Mouse (Mus musculus) lung, embryonic 14.5 days (tissue): ENCODE data around the gene Galnt13. TPM values are rescaled to one million over a fixed set of nuclear protein-coding genes. Genes with fewer than 3 reads are reported as not detected.

ENCODE experiments used
- ATAC-seq: fragments of 200-750 bp; cut with Nextera tagmentation; 2 replicates; pipeline ENCODE4 v1.8.0; 2017; ENCODE audit warnings: mild to moderate bottlenecking, moderate TSS enrichment, moderate library complexity; ENCODE audit not compliant: insufficient read depth
- DNase-seq: peaks from one replicate; pipeline ENCODE4 v3.0.0-alpha.2; 2015
- H3K27ac ChIP-seq: fragments of 300-500 bp; sonication (generic); 2 replicates; pipeline ENCODE4 v1.5.1; 2014; ENCODE audit warnings: low read depth, mild to moderate bottlenecking, moderate library complexity
- H3K27me3 ChIP-seq: fragments of 300-500 bp; sonication (generic); 2 replicates; pipeline ENCODE4 v1.6.1; 2014; ENCODE audit warnings: low read length, control low read depth; ENCODE audit not compliant: insufficient read depth
- H3K36me3 ChIP-seq: fragments of 300-500 bp; sonication (generic); 2 replicates; pipeline ENCODE4 v1.6.1; 2014; ENCODE audit warnings: control low read depth; ENCODE audit not compliant: insufficient read depth
- H3K4me1 ChIP-seq: fragments of 300-500 bp; sonication (generic); 2 replicates; pipeline ENCODE4 v1.6.1; 2014; ENCODE audit warnings: antibody characterized with exemption, control low read depth; ENCODE audit not compliant: insufficient read depth
- H3K4me2 ChIP-seq: fragments of 300-500 bp; sonication (generic); 2 replicates; pipeline ENCODE4 v1.6.1; 2014; ENCODE audit warnings: mild to moderate bottlenecking
- H3K4me3 ChIP-seq: fragments of 300-500 bp; sonication (generic); 2 replicates; pipeline ENCODE4 v1.5.1; 2014; ENCODE audit warnings: low read depth, low read length
- H3K9ac ChIP-seq: fragments of 300-500 bp; sonication (generic); 2 replicates; pipeline ENCODE4 v1.6.1; 2014
- H3K9me3 ChIP-seq: fragments of 300-500 bp; sonication (generic); 2 replicates; pipeline ENCODE4 v1.6.1; 2016; ENCODE audit warnings: low read depth, low read length, control low read depth
- CTCF ChIP-seq: IDR thresholded peaks from 2 replicates; pipeline ENCODE4 v1.5.1; 2016; ENCODE audit warnings: antibody characterized with exemption, low read depth
- WGBS: fragments of 180-500 bp; shearing (Covaris S2); extraction: QIAGEN DNeasy Blood & Tissue Kit; methylation state at CpG from one replicate; pipeline ENCODE4 v1.1.7; 2014; 5-methylcytosine and 5-hydroxymethylcytosine counted together
- polyA plus RNA-seq: library from polyadenylated mRNA; unstranded; fragments of >200 nt; fragmentation: Nextera tagmentation; extraction: Ambion mirVana; gene quantifications from 2 replicates; pipeline ENCODE4 v1.2.1, GENCODE M21; 2014

Galnt13 gene
- polyA plus RNA-seq = 0.26 and 0.27 TPM in 2 replicates

GRCm38 (mm10) chr2:54435937-54436735, at the start of gene Galnt13:
Gene Galnt13 (plus strand): TSS chr2:54436317.
- ATAC-seq = peak; percentile 95
- Histone ChIP-seq H3K4me2 (peak within 1 kb of the TSS; percentile 85), H3K9me3 (no peaks in the 10 kb centered on the region), H3K4me3 (peak within 1 kb of the TSS; percentile 46), H3K27me3 (peaks cover 34% of the 10 kb centered on the region), H3K9ac (no peak within 1 kb of the TSS), H3K36me3 (no peaks in the 10 kb centered on the region), H3K27ac (no peak within 1 kb of the TSS), H3K4me1 (no peaks in the 10 kb centered on the region)
- DNase-seq = peak; percentile 64
- under 1% methylated on average over 75 of the region's 81 CpGs for whole genome bisulfite sequencing
- no peak for TF ChIP-seq CTCF

GRCm38 (mm10) chr2:54431060-54431459, 5.1 kb upstream of the Galnt13 start:
- Histone ChIP-seq H3K4me3 (no peak overlapping the region), H3K27me3 (peaks cover 9% of the 10 kb centered on the region), H3K36me3 (no peaks in the 10 kb centered on the region), H3K9ac (no peak overlapping the region), H3K9me3 (no peaks in the 10 kb centered on the region), H3K4me2 (no peak overlapping the region), H3K27ac (no peak overlapping the region), H3K4me1 (no peaks in the 10 kb centered on the region)
- TF ChIP-seq CTCF = no peak
- ATAC-seq (no peak), DNase-seq (peak; percentile 79)
- 43% methylated on average over 2 of the region's 2 CpGs for WGBS

GRCm38 (mm10) chr2:54435380-54435779, 737 bp upstream of the Galnt13 start:
- Histone ChIP-seq H3K9me3 (no peaks in the 10 kb centered on the region), H3K27me3 (peaks cover 34% of the 10 kb centered on the region), H3K27ac (no peak overlapping the region), H3K4me2 (peak overlapping the region; percentile 85), H3K36me3 (no peaks in the 10 kb centered on the region), H3K9ac (no peak overlapping the region), H3K4me1 (no peaks in the 10 kb centered on the region), H3K4me3 (0 out of 2 replicates have a peak overlapping the region, but pooled peaks have one; percentile 46)
- WGBS = 42% methylated on average over 10 of the region's 10 CpGs
- no peak for TF ChIP-seq CTCF
- ATAC-seq = no peak
- DNase-seq = no peak

GRCm38 (mm10) chr2:54436736-54437500, 801 bp downstream of the Galnt13 start:
- Histone ChIP-seq H3K27me3 (peaks cover 34% of the 10 kb centered on the region), H3K36me3 (no peaks in the 10 kb centered on the region), H3K4me3 (peak overlapping the region; percentile 46), H3K9me3 (no peaks in the 10 kb centered on the region), H3K4me2 (peak overlapping the region; percentile 85), H3K4me1 (no peaks in the 10 kb centered on the region), H3K27ac (no peak overlapping the region), H3K9ac (no peak overlapping the region)
- peak; percentile 28 for DNase-seq
- no peak for TF ChIP-seq CTCF
- ATAC-seq = peak; percentile 47; the same call in 1 of the 2 replicates
- WGBS = 2% methylated on average over 35 of the region's 42 CpGs

GRCm38 (mm10) chr2:54437501-54437830, 1.3 kb downstream of the Galnt13 start:
- no peak overlapping the region; the same call in 1 of the 2 replicates for H3K4me3 ChIP-seq
- TF ChIP-seq CTCF = no peak
- no peak overlapping the region for H3K9ac ChIP-seq
- WGBS = 3% methylated on average over 9 of the region's 9 CpGs
- peak overlapping the region; percentile 85 for H3K4me2 ChIP-seq
- no peaks in the 10 kb centered on the region for H3K4me1 ChIP-seq
- DNase-seq (no peak), ATAC-seq (no peak)
- H3K36me3 ChIP-seq = no peaks in the 10 kb centered on the region
- no peaks in the 10 kb centered on the region for H3K9me3 ChIP-seq
- H3K27ac ChIP-seq = no peak overlapping the region
- peaks cover 34% of the 10 kb centered on the region for H3K27me3 ChIP-seq

GRCm38 (mm10) chr2:54442734-54443500, 6.8 kb downstream of the Galnt13 start:
- H3K9ac ChIP-seq = no peak overlapping the region
- no peak for DNase-seq
- WGBS = 76% methylated on average over 9 of the region's 9 CpGs
- H3K4me1 ChIP-seq = no peaks in the 10 kb centered on the region
- H3K36me3 ChIP-seq = no peaks in the 10 kb centered on the region
- no peaks in the 10 kb centered on the region for H3K9me3 ChIP-seq
- H3K4me3 ChIP-seq = no peak overlapping the region
- ATAC-seq = no peak
- no peak for TF ChIP-seq CTCF
- H3K27me3 ChIP-seq = peaks cover 6% of the 10 kb centered on the region
- no peak overlapping the region for H3K27ac ChIP-seq
- no peak overlapping the region for H3K4me2 ChIP-seq
